ENCODE assay signal across 15 mouse cellular contexts in genomic region chr3:138067288-138067687, GRCm38 (mm10). TPM values are rescaled to one million over a fixed set of nuclear protein-coding genes. Genes with fewer than 3 reads are reported as not detected.
A peak's percentile ranks its signal among the peaks of the same experiment; 100 is the strongest.
DNase-seq lines count a peak whose midpoint lies in the region; ATAC-seq lines count a peak whose summit lies in the region.
"Had no signal": no experiment of that assay in that cellular context is flagged by ENCODE, and none has a peak within 500 bp of the region (broad histone marks: within the 10 kb centered on the region; RNA-seq: fewer than 3 reads in every experiment).

Gene Gm5105, minus strand, starts transcription at chr3:138067388.

- H3K27me3 ChIP-seq in forebrain, embryonic 16.5 days (replicated peaks; ENCODE audit: control insufficient read depth, insufficient read depth, low read length) = no peaks in the 10 kb centered on the region
- no peaks in the 10 kb centered on the region for H3K27me3 ChIP-seq in forebrain, embryonic 13.5 days
- H3K27me3 ChIP-seq in hindbrain, embryonic 10.5 days (ENCODE audit: insufficient read depth, poor library complexity, severe bottlenecking) = peaks cover 16% of the 10 kb centered on the region; the same call in 1 of the 2 replicates
- H3K27me3 ChIP-seq in hindbrain, embryonic 11.5 days (ENCODE audit: control insufficient read depth, insufficient read depth, low read length) = no peaks in the 10 kb centered on the region
- H3K27me3 ChIP-seq in embryonic facial prominence, embryonic 14.5 days (replicated peaks; ENCODE audit: control insufficient read depth, insufficient read depth, low read length) = no peaks in the 10 kb centered on the region
- no peaks in the 10 kb centered on the region for H3K27me3 ChIP-seq in midbrain, embryonic 11.5 days (ENCODE audit: control insufficient read depth, insufficient read depth, low read length)
- H3K27me3 ChIP-seq: embryonic facial prominence, embryonic 12.5 days had no signal

- H3K4me3 ChIP-seq in forebrain, embryonic 16.5 days (replicated peaks; ENCODE audit: low read length) = no peak within 1 kb of the TSS
- H3K4me3 ChIP-seq in forebrain, embryonic 13.5 days = no peak within 1 kb of the TSS
- H3K4me3 ChIP-seq in hindbrain, embryonic 10.5 days = no peak within 1 kb of the TSS
- H3K4me3 ChIP-seq in hindbrain, embryonic 11.5 days (ENCODE audit: low read depth, low read length) = no peak within 1 kb of the TSS
- H3K4me3 ChIP-seq in embryonic facial prominence, embryonic 14.5 days (ENCODE audit: low read depth, low read length) = no peak within 1 kb of the TSS
- no peak within 1 kb of the TSS for H3K4me3 ChIP-seq in midbrain, embryonic 11.5 days (ENCODE audit: low read depth, low read length)
- H3K4me3 ChIP-seq: embryonic facial prominence, embryonic 12.5 days had no signal

- H3K4me2 ChIP-seq in forebrain, embryonic 16.5 days (ENCODE audit: low read length) = peak within 1 kb of the TSS; percentile 25; the same call in 1 of the 2 replicates
- H3K4me2 ChIP-seq in forebrain, embryonic 13.5 days = no peak within 1 kb of the TSS
- no peak within 1 kb of the TSS for H3K4me2 ChIP-seq in hindbrain, embryonic 11.5 days (replicated peaks; ENCODE audit: low read depth, low read length)
- H3K4me2 ChIP-seq in embryonic facial prominence, embryonic 14.5 days (ENCODE audit: low read depth, low read length) = peak within 1 kb of the TSS; percentile 12; the same call in 1 of the 2 replicates
- H3K4me2 ChIP-seq in midbrain, embryonic 11.5 days = no peak within 1 kb of the TSS
- H3K4me2 ChIP-seq: embryonic facial prominence, embryonic 12.5 days had no signal

- no peaks in the 10 kb centered on the region for H3K9me3 ChIP-seq in forebrain, embryonic 16.5 days (ENCODE audit: control insufficient read depth, low read length)
- no peaks in the 10 kb centered on the region for H3K9me3 ChIP-seq in forebrain, embryonic 13.5 days (replicated peaks)
- no peaks in the 10 kb centered on the region for H3K9me3 ChIP-seq in hindbrain, embryonic 10.5 days
- H3K9me3 ChIP-seq in hindbrain, embryonic 11.5 days (ENCODE audit: control insufficient read depth, low read length) = no peaks in the 10 kb centered on the region
- H3K9me3 ChIP-seq in embryonic facial prominence, embryonic 14.5 days (ENCODE audit: control insufficient read depth, low read length) = no peaks in the 10 kb centered on the region
- H3K9me3 ChIP-seq in midbrain, embryonic 11.5 days (ENCODE audit: control insufficient read depth, low read length) = no peaks in the 10 kb centered on the region
- H3K9me3 ChIP-seq: embryonic facial prominence, embryonic 12.5 days; G1E had no signal

- DNase-seq in hindbrain, embryonic 10.5 days (ENCODE audit: low spot score) = no peak
- no peak for DNase-seq in hindbrain, embryonic 11.5 days (ENCODE audit: low spot score)
- DNase-seq in embryonic facial prominence, embryonic 14.5 days (ENCODE audit: low spot score) = no peak
- DNase-seq in midbrain, embryonic 11.5 days (ENCODE audit: low spot score, missing footprints) = peak; percentile 76
- no peak for DNase-seq in urinary bladder, adult 2 months (ENCODE audit: low spot score)
- no peak for DNase-seq in testis, postnatal 14 days (ENCODE audit: low spot score)
- DNase-seq: cerebellum, adult 8-10 months; kidney, postnatal 25 days; liver, postnatal 0 days; spleen, adult 18-20 months; thymus, adult 18-20 months had no signal

- WGBS in forebrain, embryonic 16.5 days = 95% methylated on average over 12 of the region's 12 CpGs
- WGBS in forebrain, embryonic 13.5 days = 93% methylated on average over 12 of the region's 12 CpGs
- WGBS in hindbrain, embryonic 10.5 days = 92% methylated on average over 12 of the region's 12 CpGs
- WGBS in hindbrain, embryonic 11.5 days = 91% methylated on average over 12 of the region's 12 CpGs
- WGBS in embryonic facial prominence, embryonic 14.5 days = 91% methylated on average over 12 of the region's 12 CpGs
- WGBS in midbrain, embryonic 11.5 days = 90% methylated on average over 12 of the region's 12 CpGs

- H3K4me1 ChIP-seq in forebrain, embryonic 16.5 days (replicated peaks; ENCODE audit: control insufficient read depth, insufficient read depth, low read length) = peaks cover 25% of the 10 kb centered on the region
- H3K4me1 ChIP-seq in forebrain, embryonic 13.5 days = peaks cover 21% of the 10 kb centered on the region
- peaks cover 51% of the 10 kb centered on the region for H3K4me1 ChIP-seq in hindbrain, embryonic 10.5 days (replicated peaks)
- peaks cover 6% of the 10 kb centered on the region for H3K4me1 ChIP-seq in hindbrain, embryonic 11.5 days (replicated peaks; ENCODE audit: control insufficient read depth, insufficient read depth, low read length)
- peaks cover 43% of the 10 kb centered on the region for H3K4me1 ChIP-seq in embryonic facial prominence, embryonic 14.5 days (ENCODE audit: control insufficient read depth, insufficient read depth, low read length)
- peaks cover 3% of the 10 kb centered on the region; the same call in 1 of the 2 replicates for H3K4me1 ChIP-seq in midbrain, embryonic 11.5 days (ENCODE audit: control insufficient read depth, insufficient read depth, low read length)

- no peaks in the 10 kb centered on the region for H3K36me3 ChIP-seq in forebrain, embryonic 16.5 days (ENCODE audit: control insufficient read depth, insufficient read depth)
- H3K36me3 ChIP-seq in forebrain, embryonic 13.5 days (ENCODE audit: poor library complexity, severe bottlenecking) = no peaks in the 10 kb centered on the region
- H3K36me3 ChIP-seq in hindbrain, embryonic 10.5 days = no peaks in the 10 kb centered on the region
- no peaks in the 10 kb centered on the region for H3K36me3 ChIP-seq in hindbrain, embryonic 11.5 days (ENCODE audit: control insufficient read depth, insufficient read depth, low read length)
- H3K36me3 ChIP-seq in embryonic facial prominence, embryonic 14.5 days (ENCODE audit: control insufficient read depth, insufficient read depth, low read length) = no peaks in the 10 kb centered on the region
- no peaks in the 10 kb centered on the region for H3K36me3 ChIP-seq in midbrain, embryonic 11.5 days (ENCODE audit: control insufficient read depth, insufficient read depth, low read length)
- H3K36me3 ChIP-seq: embryonic facial prominence, embryonic 12.5 days; G1E had no signal

- peak within 1 kb of the TSS; percentile 58 for H3K27ac ChIP-seq in forebrain, embryonic 16.5 days (ENCODE audit: low read length)
- no peak within 1 kb of the TSS for H3K27ac ChIP-seq in forebrain, embryonic 13.5 days
- peak within 1 kb of the TSS; percentile 79 for H3K27ac ChIP-seq in hindbrain, embryonic 10.5 days
- no peak within 1 kb of the TSS for H3K27ac ChIP-seq in hindbrain, embryonic 11.5 days (ENCODE audit: low read depth, low read length)
- peak within 1 kb of the TSS; percentile 28; the same call in 1 of the 2 replicates for H3K27ac ChIP-seq in embryonic facial prominence, embryonic 14.5 days (replicated peaks; ENCODE audit: low read depth, low read length)
- no peak within 1 kb of the TSS for H3K27ac ChIP-seq in midbrain, embryonic 11.5 days (ENCODE audit: low read depth, low read length)
- H3K27ac ChIP-seq: embryonic facial prominence, embryonic 12.5 days had no signal

- ATAC-seq in forebrain, embryonic 16.5 days = no peak
- no peak for ATAC-seq in forebrain, embryonic 13.5 days
- no peak for ATAC-seq in hindbrain, embryonic 11.5 days (ENCODE audit: low FRiP score)
- no peak for ATAC-seq in embryonic facial prominence, embryonic 14.5 days (ENCODE audit: low read depth)
- ATAC-seq in midbrain, embryonic 11.5 days (ENCODE audit: low FRiP score) = no peak
- ATAC-seq: liver, postnatal 0 days had no signal

- H3K9ac ChIP-seq in forebrain, embryonic 16.5 days (replicated peaks; ENCODE audit: low read depth, low read length) = 0 out of 2 replicates have a peak within 1 kb of the TSS, but pooled peaks have one; percentile 37
- H3K9ac ChIP-seq in forebrain, embryonic 13.5 days = no peak within 1 kb of the TSS
- no peak within 1 kb of the TSS for H3K9ac ChIP-seq in hindbrain, embryonic 11.5 days (ENCODE audit: low read depth, low read length)
- no peak within 1 kb of the TSS for H3K9ac ChIP-seq in embryonic facial prominence, embryonic 14.5 days (ENCODE audit: low read depth, low read length)
- no peak within 1 kb of the TSS for H3K9ac ChIP-seq in midbrain, embryonic 11.5 days (ENCODE audit: low read length)
- H3K9ac ChIP-seq: embryonic facial prominence, embryonic 12.5 days; liver, postnatal 0 days had no signal

RNA-seq across cellular contexts. Expression of gene Gm5105, which starts in this region (rescaled TPM):
- polyA plus RNA-seq in forebrain, embryonic 16.5 days (2015; fragmentation: Nextera tagmentation; extraction: Ambion mirVana) = 0.14 TPM in 1 of 2 replicates, not detected in the other
- polyA plus RNA-seq in forebrain, embryonic 13.5 days (2015; fragmentation: Nextera tagmentation; extraction: Ambion mirVana) = not detected in 2 replicates
- polyA plus RNA-seq in hindbrain, embryonic 10.5 days (2016; fragmentation: Nextera tagmentation; extraction: Ambion mirVana) = not detected in 2 replicates
- polyA plus RNA-seq in hindbrain, embryonic 11.5 days (2014; fragmentation: Nextera tagmentation; extraction: Ambion mirVana) = not detected in 2 replicates
- polyA plus RNA-seq in embryonic facial prominence, embryonic 14.5 days (2014; fragmentation: Nextera tagmentation; extraction: Ambion mirVana) = 0.26 and 0.75 TPM in 2 replicates
- not detected in 2 replicates for polyA plus RNA-seq in midbrain, embryonic 11.5 days (2014; fragmentation: Nextera tagmentation; extraction: Ambion mirVana)
- 0.04 and 0.10 TPM in 2 replicates for polyA plus RNA-seq in urinary bladder, adult 2 months (2012; rRNA removed)
- polyA plus RNA-seq: embryonic facial prominence, embryonic 12.5 days; G1E; liver, postnatal 0 days had no signal

Comparison
In these comparisons a context has a peak if more than half of its experiments do, and no peak if none do; other contexts are left out.
1. H3K27ac ChIP-seq: peak in forebrain, embryonic 16.5 days (single experiment), hindbrain, embryonic 10.5 days (single experiment) and embryonic facial prominence, embryonic 14.5 days (single experiment); none in forebrain, embryonic 13.5 days (single experiment), hindbrain, embryonic 11.5 days (single experiment) and midbrain, embryonic 11.5 days (single experiment).
2. H3K4me2 ChIP-seq: peak in forebrain, embryonic 16.5 days (single experiment) and embryonic facial prominence, embryonic 14.5 days (single experiment); none in forebrain, embryonic 13.5 days (single experiment), hindbrain, embryonic 11.5 days (single experiment) and midbrain, embryonic 11.5 days (single experiment).
3. Peak in DNase-seq in midbrain, embryonic 11.5 days; RNA of the gene not detected or under 1 TPM.